Mouse (Mus musculus) neural tube, embryonic 13.5 days (tissue): ENCODE measurements around the gene Pla2g1b. TPM values are rescaled to one million over a fixed set of nuclear protein-coding genes. Genes with fewer than 3 reads are reported as not detected.

Experiments
- ATAC-seq: fragments of 200-750 bp; cut with Nextera tagmentation; 2 replicates; pipeline ENCODE4 v1.8.0; 2017; ENCODE audit warnings: low read depth, mild to moderate bottlenecking, moderate TSS enrichment, moderate library complexity
- H3K27ac ChIP-seq: fragments of 300-500 bp; sonication (generic); replicated peaks from 2 replicates; pipeline ENCODE4 v1.5.1; 2015; ENCODE audit warnings: moderate library complexity, mild to moderate bottlenecking, inconsistent platforms
- H3K27me3 ChIP-seq: fragments of 300-500 bp; sonication (generic); 2 replicates; pipeline ENCODE4 v1.6.1; 2015; ENCODE audit warnings: mild to moderate bottlenecking, inconsistent platforms
- H3K36me3 ChIP-seq: fragments of 300-500 bp; sonication (generic); 2 replicates; pipeline ENCODE4 v1.6.1; 2015; ENCODE audit warnings: mild to moderate bottlenecking, inconsistent platforms
- H3K4me1 ChIP-seq: fragments of 300-500 bp; sonication (generic); replicated peaks from 2 replicates; pipeline ENCODE4 v1.6.1; 2015; ENCODE audit warnings: inconsistent platforms
- H3K4me2 ChIP-seq: fragments of 300-500 bp; sonication (generic); 2 replicates; pipeline ENCODE4 v1.6.1; 2015; ENCODE audit warnings: inconsistent platforms, mild to moderate bottlenecking, moderate library complexity
- H3K4me3 ChIP-seq: fragments of 300-500 bp; sonication (generic); 2 replicates; pipeline ENCODE4 v1.5.1; 2015; ENCODE audit warnings: mild to moderate bottlenecking, inconsistent platforms
- H3K9ac ChIP-seq: fragments of 300-500 bp; sonication (generic); 2 replicates; pipeline ENCODE4 v1.6.1; 2015; ENCODE audit warnings: moderate library complexity, mild to moderate bottlenecking, inconsistent platforms
- H3K9me3 ChIP-seq: fragments of 300-500 bp; sonication (generic); 2 replicates; pipeline ENCODE4 v1.6.1; 2016; ENCODE audit warnings: inconsistent platforms
- WGBS: fragments of 180-500 bp; shearing (Covaris S2); methylation state at CpG from one replicate; pipeline ENCODE4 v1.1.7; 2015; 5-methylcytosine and 5-hydroxymethylcytosine counted together
- polyA plus RNA-seq: library from polyadenylated mRNA; unstranded; fragments of >200 nt; fragmentation: Nextera tagmentation; extraction: Ambion mirVana; gene quantifications from 2 replicates; pipeline ENCODE4 v1.2.1, GENCODE M21; 2015

Gene Pla2g1b
- polyA plus RNA-seq, result 0.95 TPM in 1 of 2 replicates, not detected in the other

- H3K4me2 ChIP-seq, result no peak within 1 kb of the TSS
- H3K27ac ChIP-seq, result no peak within 1 kb of the TSS
- H3K36me3 ChIP-seq, result no peaks in the 10 kb centered on the region
- no peaks in the 10 kb centered on the region for H3K9me3 ChIP-seq
- no peaks in the 10 kb centered on the region for H3K27me3 ChIP-seq
- H3K4me3 ChIP-seq, result no peak within 1 kb of the TSS
- ATAC-seq, result no peak
- peaks cover 4% of the 10 kb centered on the region for H3K4me1 ChIP-seq
- WGBS, result 52% methylated on average over 9 of the region's 9 CpGs
- no peak within 1 kb of the TSS for H3K9ac ChIP-seq
Measured at GRCm38 (mm10) chr5:115465642-115466420, at the start of gene Pla2g1b. TSS of gene Pla2g1b (plus strand) at chr5:115466262.

- Histone ChIP-seq H3K4me3 (peak overlapping the region; percentile 97), H3K9ac (peak overlapping the region; percentile 100), H3K27ac (peak overlapping the region; percentile 100), H3K4me1 (peaks cover 55% of the 10 kb centered on the region), H3K4me2 (peak overlapping the region; percentile 93), H3K27me3 (no peaks in the 10 kb centered on the region), H3K9me3 (no peaks in the 10 kb centered on the region), H3K36me3 (peaks cover 11% of the 10 kb centered on the region; the same call in 1 of the 2 replicates)
- ATAC-seq, result no peak
- 1% methylated on average over 20 of the region's 20 CpGs for WGBS
Measured at GRCm38 (mm10) chr5:115428831-115429358, 37.2 kb upstream of the Pla2g1b start.

GRCm38 (mm10) chr5:115429359-115430186, 36.5 kb upstream of the Pla2g1b start, which contains the start of gene Msi1:
TSS of gene Msi1 (plus strand) at chr5:115429599.
- no peaks in the 10 kb centered on the region for H3K27me3 ChIP-seq
- WGBS, result 2% methylated on average over 27 of the region's 117 CpGs

GRCm38 (mm10) chr5:115430187-115430960, 35.7 kb upstream of the Pla2g1b start:
- peak overlapping the region; percentile 100 for H3K9ac ChIP-seq
- H3K4me2 ChIP-seq, result peak overlapping the region; percentile 93
- WGBS, result under 1% methylated on average over 43 of the region's 73 CpGs
- peak; percentile 10; the same call in 1 of the 2 replicates for ATAC-seq
- no peaks in the 10 kb centered on the region for H3K27me3 ChIP-seq
- peaks cover 25% of the 10 kb centered on the region; the same call in 1 of the 2 replicates for H3K36me3 ChIP-seq
- H3K4me3 ChIP-seq, result peak overlapping the region; percentile 97
- peaks cover 70% of the 10 kb centered on the region for H3K4me1 ChIP-seq
- H3K27ac ChIP-seq, result peak overlapping the region; percentile 100
- no peaks in the 10 kb centered on the region for H3K9me3 ChIP-seq

More at GRCm38 (mm10) chr5:115429359-115430186, 36.5 kb upstream of the Pla2g1b start, which contains the start of gene Msi1:
- Histone ChIP-seq H3K9ac (peak within 1 kb of the TSS; percentile 100), H3K9me3 (no peaks in the 10 kb centered on the region), H3K4me2 (peak within 1 kb of the TSS; percentile 93), H3K4me3 (peak within 1 kb of the TSS; percentile 97), H3K4me1 (peaks cover 62% of the 10 kb centered on the region), H3K36me3 (peaks cover 17% of the 10 kb centered on the region; the same call in 1 of the 2 replicates), H3K27ac (peak within 1 kb of the TSS; percentile 100)
- ATAC-seq, result peak; percentile 62

GRCm38 (mm10) chr5:115431061-115431897, 34.8 kb upstream of the Pla2g1b start:
- H3K4me2 ChIP-seq, result peak overlapping the region; percentile 93
- peak overlapping the region; percentile 100 for H3K9ac ChIP-seq
- no peaks in the 10 kb centered on the region for H3K27me3 ChIP-seq
- no peak for ATAC-seq
- peak overlapping the region; percentile 97 for H3K4me3 ChIP-seq
- peak overlapping the region; percentile 100 for H3K27ac ChIP-seq
- peaks cover 26% of the 10 kb centered on the region; the same call in 1 of the 2 replicates for H3K36me3 ChIP-seq
- WGBS, result 1% methylated on average over 14 of the region's 14 CpGs
- H3K4me1 ChIP-seq, result peaks cover 79% of the 10 kb centered on the region
- no peaks in the 10 kb centered on the region for H3K9me3 ChIP-seq

- H3K27ac ChIP-seq, result peak overlapping the region; percentile 100
- WGBS, result 12% methylated on average over 7 of the region's 7 CpGs
Measured at GRCm38 (mm10) chr5:115431898-115432259, 34.2 kb upstream of the Pla2g1b start.

GRCm38 (mm10) chr5:115432395-115432794, 33.7 kb upstream of the Pla2g1b start:
- peaks cover 87% of the 10 kb centered on the region for H3K4me1 ChIP-seq
- 40% methylated on average over 11 of the region's 11 CpGs for WGBS
- H3K9ac ChIP-seq, result peak overlapping the region; percentile 100
- H3K36me3 ChIP-seq, result peaks cover 27% of the 10 kb centered on the region
- H3K9me3 ChIP-seq, result no peaks in the 10 kb centered on the region
- peak overlapping the region; percentile 93 for H3K4me2 ChIP-seq
- ATAC-seq, result no peak
- H3K27ac ChIP-seq, result peak overlapping the region; percentile 100
- H3K4me3 ChIP-seq, result peak overlapping the region; percentile 97
- no peaks in the 10 kb centered on the region for H3K27me3 ChIP-seq

More at GRCm38 (mm10) chr5:115431898-115432259, 34.2 kb upstream of the Pla2g1b start:
- no peaks in the 10 kb centered on the region for H3K9me3 ChIP-seq
- peak overlapping the region; percentile 93 for H3K4me2 ChIP-seq
- peak overlapping the region; percentile 97 for H3K4me3 ChIP-seq
- peak overlapping the region; percentile 100 for H3K9ac ChIP-seq
- ATAC-seq, result no peak
- no peaks in the 10 kb centered on the region for H3K27me3 ChIP-seq
- peaks cover 26% of the 10 kb centered on the region; the same call in 1 of the 2 replicates for H3K36me3 ChIP-seq
- peaks cover 85% of the 10 kb centered on the region for H3K4me1 ChIP-seq

GRCm38 (mm10) chr5:115433191-115433590, 32.9 kb upstream of the Pla2g1b start:
- H3K4me3 ChIP-seq, result peak overlapping the region; percentile 97
- ATAC-seq, result no peak
- H3K36me3 ChIP-seq, result peaks cover 29% of the 10 kb centered on the region
- peak overlapping the region; percentile 100 for H3K27ac ChIP-seq
- H3K4me2 ChIP-seq, result peak overlapping the region; percentile 93
- H3K9ac ChIP-seq, result peak overlapping the region; percentile 100
- WGBS, result 78% methylated on average over 8 of the region's 8 CpGs
- peaks cover 87% of the 10 kb centered on the region for H3K4me1 ChIP-seq
- no peaks in the 10 kb centered on the region for H3K9me3 ChIP-seq
- no peaks in the 10 kb centered on the region for H3K27me3 ChIP-seq

GRCm38 (mm10) chr5:115434280-115434852, 31.7 kb upstream of the Pla2g1b start:
- Histone ChIP-seq H3K36me3 (peaks cover 38% of the 10 kb centered on the region), H3K27ac (peak overlapping the region; percentile 100), H3K9ac (peak overlapping the region; percentile 100), H3K4me2 (peak overlapping the region; percentile 93), H3K27me3 (no peaks in the 10 kb centered on the region), H3K4me3 (peak overlapping the region; percentile 97), H3K9me3 (no peaks in the 10 kb centered on the region), H3K4me1 (peaks cover 89% of the 10 kb centered on the region)
- 18% methylated on average over 11 of the region's 11 CpGs for WGBS
- no peak for ATAC-seq
